Mouse (Mus musculus) heart, postnatal 0 days (tissue): ENCODE results near the gene Os9.

ENCODE experiments used
- CTCF ChIP-seq: IDR thresholded peaks from 2 replicates; pipeline ENCODE4 v1.5.1; 2016; ENCODE audit warnings: antibody characterized with exemption, control low read depth, low read depth
- EP300 ChIP-seq: IDR thresholded peaks from 2 replicates; pipeline ENCODE4 v1.6.1; 2016; ENCODE audit warnings: antibody characterized with exemption, low read depth

GRCm38 (mm10) chr10:127061085-127061484 is 59.8 kb downstream of the Os9 start:
- TF ChIP-seq EP300 (no peak), CTCF (no peak)
